Mouse (Mus musculus) T-helper 17 cell (primary cell): ENCODE results near the gene Tsga13.

Experiments used
- in situ Hi-C, 2 experiments: fragments of 300-600 bp; cut with MboI, MseI; formaldehyde crosslinking; loops; 1 replicate in 1 of 2; 2 replicates in 1 of 2; pipeline ENCODE4 v1.15.1; 2025; ENCODE audit warnings: high pct_unique_total_duplicates in 2 of 2

The Tsga13 gene

GRCm38 (mm10) chr6:30865031-30865678, 50.2 kb downstream of the Tsga13 start:
- in situ Hi-C loops = no loop called here

DNA sequence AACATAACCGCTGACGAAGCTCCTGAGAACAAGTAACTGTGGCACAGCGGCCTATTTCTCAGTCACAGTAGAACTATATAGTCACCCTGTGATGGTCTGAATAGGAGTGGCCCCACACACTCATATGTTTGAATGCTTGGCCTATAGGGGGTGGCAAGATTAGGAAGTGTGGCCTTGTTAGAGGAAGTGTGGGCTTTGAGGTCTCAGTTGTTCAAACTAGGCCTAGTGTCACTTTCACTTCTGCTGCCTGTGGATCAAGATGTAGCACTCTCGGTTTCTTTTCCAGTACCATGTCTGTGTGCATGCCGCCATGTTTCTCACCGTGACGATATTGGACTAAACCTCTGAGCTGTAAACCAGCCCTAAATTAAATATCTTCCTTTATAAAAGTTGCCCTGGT, 59.4 kb downstream of the Tsga13 start:
- in situ Hi-C loops = no loop called here

GRCm38 (mm10) chr6:30855205-30855604, 60.2 kb downstream of the Tsga13 start:
- in situ Hi-C loops = no loop called here

DNA sequence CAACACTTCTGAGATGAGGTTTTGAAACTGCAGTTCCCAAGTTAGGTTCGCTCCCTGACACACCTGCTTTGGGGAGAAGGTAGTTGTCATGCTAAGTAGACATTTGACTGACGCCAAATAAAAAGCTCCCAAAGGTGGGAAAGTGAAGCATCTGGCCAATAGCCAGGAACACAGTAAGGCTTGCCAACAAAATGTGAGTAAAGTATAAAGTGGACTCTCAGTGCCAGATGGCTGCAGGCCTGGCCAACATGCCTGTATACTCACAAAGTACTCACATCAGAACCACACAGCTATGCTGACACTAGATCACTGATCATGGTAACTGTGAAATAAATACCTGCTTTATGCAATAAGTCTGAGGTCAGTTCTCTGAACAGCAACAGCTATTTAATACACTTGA, 65.6 kb downstream of the Tsga13 start:
- in situ Hi-C loops = loop anchor here (5.0 to 10.0 kb wide), 2 partner anchors 98 to 125 kb away; partner anchors contain the start of gene Mest (in 1 of the 2)
